Mouse (Mus musculus): ENCODE data around the gene Ip6k1.
"Not testable (repeated sequence)": the region's sequence is repeated elsewhere in the genome, so short reads cannot be mapped to it uniquely, and the experiment has no call there.

Gene Ip6k1

GRCm38 (mm10) chr9:107982681-107983346 is 19.5 kb upstream of the Ip6k1 start, which contains the start of gene Gm20661:
Gene Gm20661, plus strand, starts transcription at chr9:107983058.
- DNase-seq (ENCODE audit: low read depth, low spot score), result peak; percentile 41

- DNase-seq (ENCODE audit: low read depth, low spot score), result no peak
Measured at GRCm38 (mm10) chr9:107983421-107983890, 18.8 kb upstream of the Ip6k1 start.

GRCm38 (mm10) chr9:107984052-107984753 is 18.1 kb upstream of the Ip6k1 start:
- no peak for DNase-seq (ENCODE audit: low read depth, low spot score)

DNA sequence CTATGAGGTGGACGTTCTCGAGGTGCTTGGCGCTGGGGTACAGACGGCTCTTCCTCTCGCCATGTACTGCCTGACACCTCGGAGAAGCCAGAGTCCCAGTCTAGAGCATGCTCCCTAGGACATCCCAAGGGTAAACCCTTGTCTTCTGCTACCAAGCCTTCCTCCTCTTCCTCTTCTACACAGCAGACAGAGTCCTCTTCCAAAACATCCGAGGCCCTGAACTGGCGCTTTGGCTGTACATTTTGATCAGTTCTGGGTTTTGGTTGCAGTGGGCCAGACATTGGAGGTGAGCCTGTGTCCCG is 17.6 kb upstream of the Ip6k1 start:
- no peak for DNase-seq (ENCODE audit: low read depth, low spot score)

GRCm38 (mm10) chr9:107985131-107986119 is 16.9 kb upstream of the Ip6k1 start, which contains the start of gene Inka1:
Gene Inka1, minus strand, starts transcription at chr9:107985879.
- peak; percentile 92 for DNase-seq (ENCODE audit: low read depth, low spot score)

DNA sequence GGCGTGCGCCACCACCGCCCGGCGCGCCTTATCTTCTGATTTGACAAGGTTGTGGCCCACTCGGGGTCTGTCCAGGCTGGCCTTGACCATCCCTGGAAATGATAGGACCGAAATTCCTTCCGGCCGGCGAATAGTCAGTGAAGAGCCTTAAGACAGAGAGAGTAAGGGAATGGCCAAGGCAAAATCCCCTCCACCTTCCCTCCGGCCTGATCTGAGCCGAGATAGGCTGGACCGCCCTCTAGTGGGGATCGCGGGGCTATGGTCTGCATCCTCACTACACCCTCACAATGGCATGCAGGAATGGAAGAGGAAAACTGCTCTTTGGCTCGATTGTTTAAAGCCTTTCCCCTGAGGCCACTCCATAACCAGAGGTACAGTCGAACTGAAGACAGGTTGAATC is 15.9 kb upstream of the Ip6k1 start:
- DNase-seq (ENCODE audit: low read depth, low spot score), result peak; percentile 73

- no peak for DNase-seq (ENCODE audit: low read depth, low spot score)
Measured at GRCm38 (mm10) chr9:107987950-107988349, 14.4 kb upstream of the Ip6k1 start.

DNA sequence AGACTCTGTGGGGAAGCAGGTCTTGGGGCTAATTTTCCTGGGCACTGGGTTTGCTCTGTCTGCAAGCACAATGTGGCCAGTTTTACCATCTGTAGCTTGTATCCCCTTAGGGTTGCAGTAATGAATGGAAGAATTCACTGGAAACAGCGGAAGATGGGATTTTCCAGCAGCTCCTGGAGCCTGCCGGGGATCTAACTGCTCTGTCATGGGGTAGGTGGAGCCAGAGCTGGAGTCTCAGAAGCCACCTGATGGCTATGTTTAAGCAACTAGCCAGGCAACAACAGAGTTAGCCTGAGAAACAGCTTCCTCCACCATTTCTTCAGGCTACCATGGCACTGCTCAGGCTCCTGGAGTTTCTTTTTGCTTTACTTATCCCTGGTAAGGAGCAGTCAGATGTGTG is 10.1 kb upstream of the Ip6k1 start, which contains the start of gene Cdhr4:
Gene Cdhr4, plus strand, starts transcription at position 301 of the 400 bp plus-strand sequence.
- no peak for DNase-seq (ENCODE audit: low read depth, low spot score)

- no peak for DNase-seq (ENCODE audit: low read depth, low spot score)
Measured at GRCm38 (mm10) chr9:107993013-107993412, 9.3 kb upstream of the Ip6k1 start.

DNA sequence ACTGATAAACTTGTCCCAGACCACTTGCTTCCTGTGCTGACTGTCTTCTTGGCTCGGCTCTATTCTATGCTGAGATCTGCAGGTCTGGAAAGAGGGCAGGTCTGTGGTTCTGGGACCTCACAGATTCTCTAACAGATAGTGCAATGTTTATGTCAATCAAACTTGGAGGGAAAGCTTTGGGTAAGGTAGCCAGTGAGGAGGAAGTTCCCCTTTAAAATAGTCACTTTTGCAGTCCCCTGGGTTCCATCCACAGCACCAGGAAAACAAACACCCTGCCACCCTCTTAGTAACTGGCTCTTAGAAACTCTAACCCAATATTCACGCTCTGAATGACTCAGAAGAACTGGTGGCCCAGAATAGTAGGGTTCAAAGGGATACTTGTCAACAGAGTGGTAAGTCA is 7.8 kb upstream of the Ip6k1 start:
- peak; percentile 34 for DNase-seq (ENCODE audit: low read depth, low spot score)

DNA sequence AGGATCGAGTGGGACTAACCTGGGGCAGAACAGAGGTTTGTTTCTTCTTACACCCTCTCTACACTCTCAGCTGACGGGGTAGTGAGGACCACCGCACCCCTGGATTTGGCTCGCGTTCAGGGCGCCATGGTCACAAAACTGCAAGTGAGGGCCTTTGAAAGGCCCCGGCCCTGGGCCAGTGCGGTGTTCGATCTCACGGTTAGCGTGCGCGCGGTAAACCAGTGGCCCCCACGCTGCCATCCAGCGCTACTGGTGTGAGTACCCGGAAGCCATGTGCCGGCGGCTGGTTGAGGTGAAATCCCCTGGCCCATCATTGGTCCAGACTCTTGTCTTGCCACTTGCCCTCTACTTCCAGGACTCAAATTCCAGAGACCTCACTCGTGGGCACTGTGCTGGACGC is 6.8 kb upstream of the Ip6k1 start:
- no peak for DNase-seq (ENCODE audit: low read depth, low spot score)

GRCm38 (mm10) chr9:107996049-107996448 is 6.3 kb upstream of the Ip6k1 start, which contains the start of gene Gm20662:
Gene Gm20662, plus strand, starts transcription at chr9:107996349.
- DNase-seq (ENCODE audit: low read depth, low spot score), result no peak

DNA sequence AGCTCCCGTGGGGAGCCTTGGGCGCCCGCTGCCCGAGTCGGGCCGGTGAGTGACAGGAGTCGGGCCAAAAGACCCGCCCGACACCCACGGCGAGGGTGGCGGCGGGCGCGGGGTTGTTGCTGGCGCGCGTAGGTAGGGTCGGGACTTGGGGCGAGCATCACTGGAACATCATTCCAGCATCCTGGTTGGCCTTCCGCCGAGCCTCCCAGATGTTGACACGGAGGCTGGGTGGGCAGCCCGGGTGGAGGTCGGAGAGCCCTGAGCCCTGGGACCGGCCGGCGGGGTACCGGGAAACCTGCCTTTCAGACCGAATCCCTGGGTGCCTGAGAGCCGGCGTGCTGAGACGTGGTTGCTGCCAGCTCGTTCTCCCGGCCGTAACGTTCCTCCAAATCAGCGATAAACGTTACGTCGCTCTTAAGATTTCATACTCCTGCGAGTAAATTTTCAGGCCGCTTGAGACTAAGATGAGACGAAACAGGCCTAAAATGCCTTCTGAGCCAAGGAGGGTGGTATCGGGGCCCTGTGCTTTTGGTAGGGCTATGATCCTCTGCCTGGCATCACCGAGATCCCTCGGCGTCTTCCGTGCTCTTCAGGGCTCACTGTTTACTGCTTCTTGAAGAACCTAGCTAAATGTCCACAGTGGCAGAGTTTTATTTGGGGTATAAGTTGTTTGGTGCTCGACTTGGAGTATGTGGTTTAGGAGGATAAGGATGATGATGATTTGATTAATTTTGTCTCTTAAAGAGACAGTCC is 653 bp downstream of the Ip6k1 start:
- DNase-seq (ENCODE audit: low read depth, low spot score), result peak; percentile 50

- DNase-seq (ENCODE audit: low read depth, low spot score), result peak; percentile 52
Measured at GRCm38 (mm10) chr9:108003531-108003890, 1.2 kb downstream of the Ip6k1 start.

GRCm38 (mm10) chr9:108008041-108008440 is 5.7 kb downstream of the Ip6k1 start:
- no peak for DNase-seq (ENCODE audit: low read depth, low spot score)

DNA sequence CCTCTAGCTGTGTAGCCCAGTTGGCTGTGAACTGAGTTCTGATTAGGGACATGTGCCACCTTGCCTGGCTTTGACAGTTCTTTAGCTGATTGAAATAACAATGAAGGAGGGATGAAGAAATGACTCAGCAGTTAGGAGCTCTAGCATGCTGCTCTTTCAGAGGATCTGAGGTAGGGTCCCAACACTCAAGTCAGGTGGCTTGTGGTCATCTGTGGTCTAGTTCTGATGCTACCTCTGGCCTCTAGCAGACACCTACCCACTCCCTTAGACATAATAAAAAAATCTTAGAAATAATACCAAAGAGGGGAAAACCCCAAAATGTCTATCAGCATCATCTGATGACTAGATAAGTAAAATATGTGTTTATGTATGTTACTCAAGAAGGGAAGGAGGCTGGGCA is 8.1 kb downstream of the Ip6k1 start:
- peak; percentile 38 for DNase-seq (ENCODE audit: low read depth, low spot score)

GRCm38 (mm10) chr9:108013577-108013976 is 11.3 kb downstream of the Ip6k1 start:
- not testable (repeated sequence) for DNase-seq (ENCODE audit: low read depth, low spot score)

- no peak for DNase-seq (ENCODE audit: low read depth, low spot score)
Measured at GRCm38 (mm10) chr9:108017127-108017526, 14.8 kb downstream of the Ip6k1 start.

GRCm38 (mm10) chr9:108020741-108021140 is 18.4 kb downstream of the Ip6k1 start:
- DNase-seq (ENCODE audit: low read depth, low spot score), result no peak

- no peak for DNase-seq (ENCODE audit: low read depth, low spot score)
Measured at GRCm38 (mm10) chr9:108023216-108023615, 20.9 kb downstream of the Ip6k1 start.

GRCm38 (mm10) chr9:108026584-108026983 is 24.3 kb downstream of the Ip6k1 start:
- DNase-seq (ENCODE audit: low read depth, low spot score), result no peak

All from CD4-positive helper T cell, adult 2 months (primary cell).